Mouse (Mus musculus) spleen, postnatal 4 days (tissue): ENCODE results near the gene Nacc1.
"Not testable (repeated sequence)": the region's sequence is repeated elsewhere in the genome, so short reads cannot be mapped to it uniquely, and the experiment has no call there.

Experiments
- DNase-seq, 2 experiments: peaks; one replicate each; pipeline ENCODE4 v3.0.0; 2022; ENCODE audit warnings: low spot score in 2 of 2

Gene Nacc1

DNA sequence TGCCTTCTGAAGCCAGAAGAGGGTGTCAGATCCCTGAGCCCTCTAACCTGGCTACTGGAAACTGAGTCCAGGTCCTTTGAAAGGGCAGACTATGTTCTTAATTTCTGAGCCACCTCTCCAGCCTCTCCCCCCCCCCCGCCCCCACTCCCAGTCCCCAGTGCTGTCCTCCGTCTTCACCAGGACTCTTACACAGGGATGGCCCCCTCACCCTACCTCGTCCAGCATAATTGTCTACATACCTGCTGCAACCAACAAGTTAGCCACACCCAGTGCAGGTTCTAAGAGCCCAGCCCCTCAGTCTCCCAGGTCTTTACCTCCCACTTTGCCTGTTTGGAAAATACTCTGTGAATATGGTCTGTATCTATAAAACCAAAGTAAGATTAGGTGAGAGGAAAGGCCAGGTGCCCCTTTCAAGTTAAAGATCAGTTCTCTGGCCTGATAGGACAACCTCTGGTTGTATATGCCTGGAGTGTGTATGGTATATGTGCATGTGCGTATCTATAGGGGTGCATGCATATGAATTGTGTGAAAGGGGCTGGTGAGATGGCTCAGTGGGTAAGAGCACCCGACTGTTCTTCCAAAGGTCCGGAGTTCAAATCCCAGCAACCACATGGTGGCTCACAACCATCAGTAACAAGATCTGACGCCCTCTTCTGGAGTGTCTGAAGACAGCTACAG lies 46.9 kb downstream of the Nacc1 start:
- no peak for DNase-seq

- no peak for DNase-seq
These were observed 47.6 kb downstream of the Nacc1 start for GRCm38 (mm10) chr8:84640010-84640588.

DNA sequence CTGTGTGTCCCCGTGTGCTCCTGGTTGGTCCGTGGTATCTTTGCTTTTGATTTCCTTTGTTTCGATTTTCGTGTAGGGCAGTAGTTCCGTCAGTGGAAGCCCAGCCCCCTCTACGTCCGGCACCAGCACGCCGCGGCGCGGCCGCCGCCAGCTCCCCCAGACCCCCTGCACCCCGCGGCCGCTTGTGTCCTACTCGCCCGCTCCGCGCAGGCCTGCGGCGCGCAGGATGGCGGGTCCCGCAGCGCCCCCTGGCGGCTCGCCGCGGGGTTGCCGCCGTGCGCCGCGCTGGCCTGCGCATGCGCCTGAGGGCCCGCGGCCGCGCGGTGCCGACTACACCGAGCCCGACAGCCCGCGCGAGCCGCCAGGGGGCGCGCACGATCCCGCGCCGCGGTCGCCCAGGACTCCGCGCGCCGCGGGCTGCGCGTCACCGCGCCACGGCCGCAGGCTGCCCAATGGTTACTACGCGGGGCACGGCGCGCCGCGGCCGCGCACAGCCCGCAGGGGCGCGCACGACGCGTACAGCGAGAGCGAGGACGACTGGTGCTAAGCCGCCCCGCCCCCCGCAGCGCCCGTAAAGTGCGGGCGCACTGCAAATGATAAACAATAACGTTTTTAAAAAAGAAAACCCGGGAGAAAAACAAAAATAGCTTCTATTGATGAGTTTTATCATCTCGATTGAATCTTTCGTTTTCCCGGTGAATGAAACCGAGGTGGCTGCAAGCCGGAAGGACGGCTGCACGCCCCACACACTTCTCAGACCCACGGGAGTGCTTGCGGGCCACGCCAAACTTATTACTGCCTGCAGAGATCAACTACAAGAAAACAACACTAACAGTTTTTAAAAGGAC lies 48.3 kb downstream of the Nacc1 start:
- DNase-seq, result peak; percentile 93 to 98

GRCm38 (mm10) chr8:84638555-84639161 lies 49.0 kb downstream of the Nacc1 start:
- DNase-seq, result peak; percentile 41 to 78

GRCm38 (mm10) chr8:84637946-84638554 lies 49.6 kb downstream of the Nacc1 start:
- DNase-seq, result no peak

DNA sequence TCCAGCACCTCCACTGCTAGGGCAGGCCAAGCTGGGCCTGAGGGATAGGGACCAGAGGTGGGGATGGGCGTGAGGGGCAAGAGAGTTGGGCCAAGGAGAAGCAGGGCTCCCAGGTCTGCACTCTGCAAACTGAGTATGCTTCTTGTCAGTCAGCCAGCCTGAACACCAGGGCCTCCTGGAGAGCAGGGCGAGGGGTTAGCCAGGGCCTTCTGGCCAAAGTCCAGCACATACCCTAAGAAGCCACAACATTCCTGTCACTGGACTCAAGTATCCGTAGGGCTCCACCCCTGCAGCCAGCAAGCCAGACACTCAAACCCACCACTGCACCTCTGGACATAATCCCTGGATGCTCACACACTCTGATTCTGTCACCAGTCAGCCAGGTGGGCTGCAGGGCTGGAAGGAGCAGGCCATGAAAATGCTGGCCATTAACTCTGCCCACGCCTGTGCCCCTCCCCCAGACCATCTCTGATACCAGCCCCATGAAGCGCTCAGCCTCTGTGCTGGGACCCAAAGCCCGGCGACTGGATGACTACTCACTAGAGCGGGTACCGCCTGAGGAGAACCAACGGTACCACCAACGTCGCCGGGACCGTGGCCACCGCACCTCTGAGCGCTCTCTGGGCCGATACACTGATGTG lies 51.5 kb downstream of the Nacc1 start:
- no peak for DNase-seq

DNA sequence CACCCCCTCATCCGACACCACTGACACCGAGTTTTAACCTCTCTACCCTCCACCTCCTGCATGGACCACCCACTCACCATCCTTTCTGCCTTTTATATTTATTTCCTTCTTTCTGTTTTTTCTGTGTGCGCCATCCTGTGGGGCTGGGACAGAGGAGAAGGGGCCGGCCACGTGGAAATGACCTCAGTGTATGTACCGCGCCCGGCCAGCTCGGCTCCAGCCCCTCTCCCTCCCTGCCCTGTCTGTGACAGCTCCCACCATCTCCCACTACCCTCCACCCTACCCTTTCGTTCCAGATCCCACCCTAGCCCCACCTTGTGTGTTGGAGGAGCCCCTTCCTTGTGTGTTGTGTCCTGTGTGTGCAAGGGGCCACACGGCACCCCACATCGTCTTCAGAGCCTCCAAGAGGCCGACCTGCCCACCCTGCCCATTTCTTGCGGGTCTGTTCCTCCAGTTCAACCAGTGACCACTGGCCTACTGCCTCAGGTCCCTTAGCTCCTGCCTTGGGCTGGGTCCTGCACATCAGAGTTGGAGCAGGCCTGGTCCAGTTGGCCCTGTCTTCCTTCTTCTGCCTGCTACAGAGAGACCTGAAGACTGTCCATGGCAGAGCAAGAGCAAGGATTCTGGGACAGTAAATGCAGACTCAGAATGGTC lies 52.1 kb downstream of the Nacc1 start:
- DNase-seq, result no peak

DNA sequence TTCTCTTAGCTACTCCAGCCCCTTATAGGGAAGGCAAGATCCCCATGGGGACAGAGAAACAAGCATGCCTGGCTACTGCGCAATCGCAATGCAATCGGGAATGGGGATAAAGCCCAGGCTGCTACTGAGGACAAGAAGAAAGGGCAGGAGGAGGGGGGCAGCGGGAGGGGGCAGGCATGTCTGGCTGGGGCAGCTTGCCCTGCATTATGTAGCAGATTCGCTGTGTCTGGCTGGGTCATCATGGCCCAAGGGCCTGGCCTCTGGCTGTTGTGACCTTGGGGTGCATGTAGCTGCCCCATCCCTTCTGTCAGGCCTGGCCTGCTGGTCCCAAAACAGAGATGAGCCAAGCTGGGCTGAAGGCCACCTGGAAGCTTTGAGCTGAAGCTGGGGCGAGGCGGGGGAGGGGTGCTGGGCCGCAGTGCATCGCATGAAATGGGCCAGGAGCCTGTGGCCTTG lies 52.8 kb downstream of the Nacc1 start:
- DNase-seq, result no peak

- no peak for DNase-seq
These were observed 53.6 kb downstream of the Nacc1 start for GRCm38 (mm10) chr8:84633841-84634584.

DNA sequence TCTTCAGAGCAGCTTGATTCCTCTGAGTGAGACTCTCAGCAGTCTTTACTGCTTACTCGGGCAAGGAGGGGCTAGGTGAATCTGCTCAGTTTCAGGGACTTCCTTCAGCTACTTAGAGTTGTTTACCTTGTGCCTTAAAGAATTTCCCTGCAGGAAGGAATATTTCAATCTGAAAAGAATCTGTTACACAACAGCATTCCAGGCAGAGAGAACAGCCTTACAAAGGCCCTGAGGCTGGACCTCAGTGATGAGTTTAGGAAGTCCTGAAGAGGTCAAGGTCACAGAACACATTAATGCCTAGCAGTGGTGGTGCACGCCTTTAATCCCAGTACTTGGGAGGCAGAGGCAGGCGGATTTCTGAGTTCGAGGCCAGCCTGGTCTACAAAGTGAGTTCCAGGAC lies 55.8 kb downstream of the Nacc1 start:
- no peak for DNase-seq

DNA sequence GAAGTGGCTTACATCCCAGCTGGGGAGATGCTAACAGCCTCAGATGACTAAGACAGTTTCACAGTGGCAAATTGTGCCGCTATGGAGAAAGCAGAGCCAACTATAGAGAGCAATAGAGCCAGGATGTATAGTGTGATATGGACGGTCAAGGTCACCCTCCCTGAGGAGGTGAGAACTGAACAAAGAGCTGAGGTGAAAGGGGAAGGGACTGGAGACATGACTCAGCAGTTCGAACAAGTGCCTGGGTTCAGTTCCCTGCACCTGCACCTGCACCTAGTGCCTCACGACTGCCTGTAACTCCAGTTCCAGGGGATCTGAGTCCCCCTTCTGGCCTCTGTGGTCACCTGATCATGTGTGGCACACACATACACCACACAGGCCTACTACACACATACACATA lies 57.5 kb downstream of the Nacc1 start:
- DNase-seq, result no peak

DNA sequence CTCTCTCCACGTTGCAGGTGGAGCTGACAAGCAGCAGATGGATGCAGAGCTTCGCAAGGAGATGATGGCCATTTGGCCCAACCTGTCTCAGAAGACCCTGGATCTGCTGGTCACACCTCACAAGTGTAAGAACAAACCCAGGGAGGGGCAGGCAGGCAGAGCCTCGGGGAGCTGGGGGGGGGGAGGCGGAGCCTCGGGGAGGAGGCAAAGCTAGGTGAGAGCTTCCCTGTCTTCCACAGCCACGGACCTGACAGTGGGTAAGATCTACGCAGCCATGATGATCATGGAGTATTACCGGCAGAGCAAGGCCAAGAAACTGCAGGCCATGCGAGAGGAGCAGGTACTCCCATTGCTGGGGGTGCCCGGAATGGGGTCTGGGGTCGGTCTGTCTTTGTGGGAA lies 58.1 kb downstream of the Nacc1 start:
- no peak for DNase-seq

- DNase-seq, result not testable (repeated sequence)
These were observed 64.2 kb downstream of the Nacc1 start for GRCm38 (mm10) chr8:84623425-84623824.

DNA sequence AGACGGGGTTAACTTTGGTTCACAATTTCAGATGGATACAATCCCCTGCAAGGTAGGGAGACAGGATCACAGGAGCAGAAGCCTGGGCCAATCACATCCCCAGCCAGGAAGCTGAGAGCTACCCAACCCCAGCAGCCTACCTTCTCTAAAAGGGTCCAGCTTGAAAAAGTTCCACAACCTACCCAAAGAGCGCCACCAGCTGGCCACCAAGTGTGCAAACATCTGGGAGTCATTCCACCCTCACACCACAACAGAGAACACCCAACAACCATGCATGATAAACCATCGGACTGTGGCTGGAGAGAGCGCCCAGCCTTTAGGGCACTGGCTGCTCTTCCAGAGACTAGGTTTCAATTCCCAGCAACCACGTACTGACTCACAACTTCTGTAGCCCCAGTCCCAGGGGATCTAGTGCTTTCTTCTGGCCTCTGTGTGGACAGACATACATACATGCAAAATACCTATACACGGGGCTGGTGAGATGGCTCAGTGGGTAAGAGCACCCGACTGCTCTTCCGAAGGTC lies 66.5 kb downstream of the Nacc1 start:
- DNase-seq, result no peak
